Mouse (Mus musculus) liver, embryonic 12.5 days (tissue): ENCODE results near the gene Fam189b. TPM values are rescaled to one million over a fixed set of nuclear protein-coding genes. Genes with fewer than 3 reads are reported as not detected.

Experiments used
- ATAC-seq: fragments of 200-750 bp; cut with Nextera tagmentation; 2 replicates; pipeline ENCODE4 v1.8.0; 2017; ENCODE audit warnings: moderate number of reproducible peaks, mild to moderate bottlenecking, moderate library complexity
- H3K27ac ChIP-seq: fragments of 300-500 bp; sonication (generic); 2 replicates; pipeline ENCODE4 v1.5.1; 2016; ENCODE audit warnings: mild to moderate bottlenecking
- H3K27me3 ChIP-seq: fragments of 300-500 bp; sonication (generic); replicated peaks from 2 replicates; pipeline ENCODE4 v1.6.1; 2016; ENCODE audit warnings: mild to moderate bottlenecking, moderate library complexity
- H3K36me3 ChIP-seq: fragments of 300-500 bp; sonication (generic); 2 replicates; pipeline ENCODE4 v1.6.1; 2016; ENCODE audit warnings: mild to moderate bottlenecking, moderate library complexity
- H3K4me1 ChIP-seq: fragments of 300-500 bp; sonication (generic); 2 replicates; pipeline ENCODE4 v1.6.1; 2016
- H3K4me2 ChIP-seq: fragments of 300-500 bp; sonication (generic); 2 replicates; pipeline ENCODE4 v1.6.1; 2016; ENCODE audit warnings: mild to moderate bottlenecking, moderate library complexity
- H3K4me3 ChIP-seq: fragments of 300-500 bp; sonication (generic); 2 replicates; pipeline ENCODE4 v1.5.1; 2016; ENCODE audit warnings: mild to moderate bottlenecking, moderate library complexity
- H3K9ac ChIP-seq: fragments of 300-500 bp; sonication (generic); 2 replicates; pipeline ENCODE4 v1.6.1; 2016; ENCODE audit warnings: mild to moderate bottlenecking, moderate library complexity
- H3K9me3 ChIP-seq: fragments of 300-500 bp; sonication (generic); replicated peaks from 2 replicates; pipeline ENCODE4 v1.6.1; 2016; ENCODE audit warnings: mild to moderate bottlenecking, moderate library complexity
- WGBS: fragments of 180-500 bp; shearing (Covaris S2); methylation state at CpG from one replicate; pipeline ENCODE4 v1.1.7; 2016; ENCODE audit not compliant: insufficient replicate concordance; 5-methylcytosine and 5-hydroxymethylcytosine counted together
- polyA plus RNA-seq: library from polyadenylated mRNA; unstranded; fragments of >200 nt; fragmentation: Nextera tagmentation; extraction: Ambion mirVana; gene quantifications from 2 replicates; pipeline ENCODE4 v1.2.1, GENCODE M21; 2016

Gene Fam189b
- polyA plus RNA-seq, 1 experiment from 2014 or later = 6.6 TPM

GRCm38 (mm10) chr3:89175544-89175943 lies 7.4 kb upstream of the Fam189b start:
- Histone ChIP-seq H3K9ac (no peak overlapping the region), H3K4me2 (no peak overlapping the region), H3K27ac (no peak overlapping the region), H3K36me3 (peaks cover 82% of the 10 kb centered on the region), H3K27me3 (no peaks in the 10 kb centered on the region), H3K4me1 (peaks cover 24% of the 10 kb centered on the region), H3K4me3 (no peak overlapping the region), H3K9me3 (no peaks in the 10 kb centered on the region)
- ATAC-seq = no peak
- WGBS = 85% methylated on average over 10 of the region's 10 CpGs

- Histone ChIP-seq H3K4me3 (no peak overlapping the region), H3K4me1 (peaks cover 24% of the 10 kb centered on the region), H3K36me3 (peaks cover 82% of the 10 kb centered on the region), H3K27ac (peak overlapping the region; percentile 30; the same call in 1 of the 2 replicates), H3K9me3 (no peaks in the 10 kb centered on the region), H3K27me3 (no peaks in the 10 kb centered on the region), H3K4me2 (peak overlapping the region; percentile 89), H3K9ac (peak overlapping the region; percentile 0; the same call in 1 of the 2 replicates)
- WGBS = 84% methylated on average over 7 of the region's 7 CpGs
- no peak for ATAC-seq
These were observed 6.5 kb upstream of the Fam189b start for GRCm38 (mm10) chr3:89176421-89176820.

GRCm38 (mm10) chr3:89177242-89178106 lies 5.5 kb upstream of the Fam189b start, which contains the start of gene Scamp3:
Scamp3 (plus strand) TSS chr3:89177473.
- peak within 1 kb of the TSS; percentile 82 for H3K4me3 ChIP-seq
- H3K27me3 ChIP-seq = no peaks in the 10 kb centered on the region
- H3K4me2 ChIP-seq = peak within 1 kb of the TSS; percentile 89
- H3K9ac ChIP-seq = peak within 1 kb of the TSS; percentile 84
- peak; percentile 92 for ATAC-seq
- under 1% methylated on average over 43 of the region's 43 CpGs for WGBS
- peak within 1 kb of the TSS; percentile 80 for H3K27ac ChIP-seq
- H3K36me3 ChIP-seq = peaks cover 82% of the 10 kb centered on the region
- H3K4me1 ChIP-seq = peaks cover 31% of the 10 kb centered on the region
- no peaks in the 10 kb centered on the region for H3K9me3 ChIP-seq

DNA sequence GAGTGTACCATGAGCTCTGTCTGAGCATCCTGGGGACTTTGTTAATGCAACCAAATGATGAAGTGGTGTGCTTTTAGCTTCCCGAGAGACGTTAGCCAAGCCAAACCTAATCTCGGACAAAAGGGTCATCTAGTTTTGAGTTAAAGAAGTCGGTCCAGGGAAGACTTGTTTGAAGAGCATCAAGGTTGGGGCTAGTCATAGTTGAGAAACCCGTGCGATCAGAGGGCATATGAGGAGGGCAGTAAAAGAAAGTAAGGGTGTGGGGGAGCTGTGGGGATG lies 4.9 kb upstream of the Fam189b start:
- ATAC-seq = no peak
- peaks cover 37% of the 10 kb centered on the region for H3K4me1 ChIP-seq
- H3K9ac ChIP-seq = peak overlapping the region; percentile 84
- H3K27me3 ChIP-seq = no peaks in the 10 kb centered on the region
- peak overlapping the region; percentile 82 for H3K4me3 ChIP-seq
- peak overlapping the region; percentile 89 for H3K4me2 ChIP-seq
- no peaks in the 10 kb centered on the region for H3K9me3 ChIP-seq
- H3K36me3 ChIP-seq = peaks cover 78% of the 10 kb centered on the region
- peak overlapping the region; percentile 80 for H3K27ac ChIP-seq
- WGBS = 6% methylated on average over 6 of the region's 6 CpGs

GRCm38 (mm10) chr3:89179056-89179455 lies 3.9 kb upstream of the Fam189b start:
- Histone ChIP-seq H3K9ac (peak overlapping the region; percentile 84), H3K4me3 (peak overlapping the region; percentile 82), H3K4me1 (peaks cover 47% of the 10 kb centered on the region), H3K9me3 (no peaks in the 10 kb centered on the region), H3K36me3 (peaks cover 68% of the 10 kb centered on the region), H3K27me3 (no peaks in the 10 kb centered on the region), H3K27ac (0 out of 2 replicates have a peak overlapping the region, but pooled peaks have one; percentile 27), H3K4me2 (peak overlapping the region; percentile 89)
- 79% methylated on average over 11 of the region's 11 CpGs for WGBS
- ATAC-seq = no peak

DNA sequence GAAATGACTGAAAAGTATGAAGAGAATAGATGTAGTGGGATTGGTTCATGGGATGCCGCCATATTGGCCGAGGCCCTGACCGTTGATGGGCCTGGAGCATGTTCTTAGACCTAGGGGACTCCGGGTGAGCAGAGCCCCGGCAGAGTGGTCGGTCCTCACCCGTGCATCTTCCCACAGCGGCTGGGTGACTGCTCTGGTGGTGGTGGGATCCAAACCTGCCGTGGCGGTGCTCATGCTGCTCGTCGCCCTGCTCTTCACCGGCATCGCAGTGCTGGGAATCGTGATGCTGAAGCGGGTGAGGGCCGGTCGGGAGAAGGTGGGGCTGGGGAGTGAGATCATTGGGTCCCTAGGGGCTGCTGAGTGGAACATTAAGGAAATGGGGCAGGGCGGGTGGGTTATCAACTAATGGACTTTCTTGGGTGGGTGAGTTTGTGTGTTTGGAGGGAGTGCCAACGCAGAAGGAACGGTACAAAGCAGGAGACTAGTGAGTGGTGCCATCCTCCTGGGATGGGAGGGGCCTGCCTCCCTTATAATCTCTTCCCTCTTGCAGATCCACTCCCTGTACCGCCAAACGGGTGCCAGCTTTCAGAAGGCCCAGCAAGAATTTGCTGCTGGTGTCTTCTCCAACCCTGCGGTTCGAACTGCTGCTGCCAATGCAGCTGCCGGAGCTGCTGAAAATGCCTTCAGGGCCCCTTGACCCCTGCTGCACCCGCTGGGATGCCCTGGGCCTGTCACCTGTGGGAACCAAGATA lies 1.0 kb upstream of the Fam189b start:
- H3K9me3 ChIP-seq = no peaks in the 10 kb centered on the region
- no peak for ATAC-seq
- H3K27me3 ChIP-seq = no peaks in the 10 kb centered on the region
- H3K9ac ChIP-seq = peak overlapping the region; percentile 27; the same call in 1 of the 2 replicates
- H3K27ac ChIP-seq = peak overlapping the region; percentile 50
- peaks cover 59% of the 10 kb centered on the region for H3K4me1 ChIP-seq
- H3K4me2 ChIP-seq = no peak overlapping the region
- peaks cover 41% of the 10 kb centered on the region for H3K36me3 ChIP-seq
- WGBS = 86% methylated on average over 27 of the region's 27 CpGs
- no peak overlapping the region for H3K4me3 ChIP-seq

DNA sequence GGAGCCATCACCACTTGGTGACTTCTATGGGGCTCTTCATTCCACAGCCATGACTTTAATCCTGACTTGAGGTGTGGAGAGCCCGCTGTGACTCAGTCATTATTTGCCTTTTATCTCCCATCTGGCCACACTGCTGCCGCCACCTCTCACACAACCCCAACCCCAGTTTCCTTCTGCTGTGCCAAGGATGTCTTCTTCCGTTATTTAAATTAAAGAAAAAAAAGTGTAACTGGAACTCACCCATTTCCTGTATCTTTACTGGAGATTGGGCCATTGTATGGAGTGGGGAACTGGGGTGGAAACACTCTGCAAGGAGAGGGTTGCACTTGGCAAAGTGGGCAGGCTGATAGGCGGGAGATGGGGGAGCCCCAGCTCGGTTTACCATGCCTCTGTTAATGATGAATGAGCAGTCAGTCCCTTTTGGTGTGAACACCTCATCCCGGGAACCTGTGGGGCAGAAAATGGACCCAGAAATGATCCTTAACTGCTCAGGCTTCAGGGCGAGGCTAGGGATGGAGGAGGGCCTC lies 349 bp upstream of the Fam189b start:
- peak overlapping the region; percentile 63 for H3K4me3 ChIP-seq
- H3K4me2 ChIP-seq = peak overlapping the region; percentile 88
- peak; percentile 5; the same call in 1 of the 2 replicates for ATAC-seq
- peaks cover 65% of the 10 kb centered on the region for H3K4me1 ChIP-seq
- H3K27ac ChIP-seq = peak overlapping the region; percentile 50; the same call in 1 of the 2 replicates
- H3K9me3 ChIP-seq = no peaks in the 10 kb centered on the region
- WGBS = 38% methylated on average over 7 of the region's 7 CpGs
- H3K36me3 ChIP-seq = peaks cover 41% of the 10 kb centered on the region
- H3K9ac ChIP-seq = peak overlapping the region; percentile 27
- no peaks in the 10 kb centered on the region for H3K27me3 ChIP-seq

DNA sequence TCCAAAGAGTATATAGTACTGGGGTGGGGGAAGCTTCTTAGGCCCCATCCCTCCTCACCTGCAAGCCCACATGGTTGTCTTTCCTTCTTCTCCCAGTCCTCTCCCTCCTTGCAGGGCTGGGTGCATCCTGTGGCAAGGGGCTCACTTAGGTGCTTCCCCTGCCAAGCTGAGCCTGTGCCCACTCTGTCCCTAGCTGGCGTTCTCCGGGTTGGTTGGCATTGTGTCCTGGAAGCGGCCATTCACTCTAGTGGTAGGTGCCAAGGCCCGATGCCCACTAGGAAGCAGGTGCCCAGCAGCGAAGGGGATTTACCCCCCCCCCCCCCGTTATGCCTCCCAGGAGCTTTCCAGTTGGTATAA lies 994 bp downstream of the Fam189b start:
- H3K27ac ChIP-seq = no peak overlapping the region
- no peaks in the 10 kb centered on the region for H3K9me3 ChIP-seq
- peak overlapping the region; percentile 88 for H3K4me2 ChIP-seq
- 0 out of 2 replicates have a peak, but pooled peaks cover 10% of the 10 kb centered on the region for H3K27me3 ChIP-seq
- peaks cover 66% of the 10 kb centered on the region for H3K4me1 ChIP-seq
- WGBS = 82% methylated on average over 6 of the region's 6 CpGs
- no peak for ATAC-seq
- H3K36me3 ChIP-seq = peaks cover 47% of the 10 kb centered on the region
- peak overlapping the region; percentile 69; the same call in 1 of the 2 replicates for H3K9ac ChIP-seq
- H3K4me3 ChIP-seq = peak overlapping the region; percentile 63

DNA sequence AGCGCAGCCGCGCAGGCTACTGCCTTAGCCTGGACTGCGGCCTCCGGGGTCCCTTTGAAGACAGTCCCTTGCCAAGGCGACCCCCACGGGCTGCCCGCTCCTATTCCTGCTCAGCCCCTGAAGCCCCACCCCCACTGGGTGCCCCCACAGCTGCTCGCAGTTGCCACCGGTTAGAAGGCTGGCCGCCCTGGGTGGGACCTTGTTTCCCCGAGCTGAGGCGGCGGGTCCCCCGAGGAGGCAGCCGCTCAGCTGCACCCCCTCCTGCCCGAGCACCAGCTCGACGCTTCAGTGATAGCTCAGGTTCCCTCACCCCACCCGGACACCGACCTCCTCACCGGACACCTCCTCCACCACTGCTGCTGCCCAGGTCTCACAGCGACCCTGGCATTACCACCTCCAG lies 4.3 kb downstream of the Fam189b start:
- no peak overlapping the region for H3K27ac ChIP-seq

DNA sequence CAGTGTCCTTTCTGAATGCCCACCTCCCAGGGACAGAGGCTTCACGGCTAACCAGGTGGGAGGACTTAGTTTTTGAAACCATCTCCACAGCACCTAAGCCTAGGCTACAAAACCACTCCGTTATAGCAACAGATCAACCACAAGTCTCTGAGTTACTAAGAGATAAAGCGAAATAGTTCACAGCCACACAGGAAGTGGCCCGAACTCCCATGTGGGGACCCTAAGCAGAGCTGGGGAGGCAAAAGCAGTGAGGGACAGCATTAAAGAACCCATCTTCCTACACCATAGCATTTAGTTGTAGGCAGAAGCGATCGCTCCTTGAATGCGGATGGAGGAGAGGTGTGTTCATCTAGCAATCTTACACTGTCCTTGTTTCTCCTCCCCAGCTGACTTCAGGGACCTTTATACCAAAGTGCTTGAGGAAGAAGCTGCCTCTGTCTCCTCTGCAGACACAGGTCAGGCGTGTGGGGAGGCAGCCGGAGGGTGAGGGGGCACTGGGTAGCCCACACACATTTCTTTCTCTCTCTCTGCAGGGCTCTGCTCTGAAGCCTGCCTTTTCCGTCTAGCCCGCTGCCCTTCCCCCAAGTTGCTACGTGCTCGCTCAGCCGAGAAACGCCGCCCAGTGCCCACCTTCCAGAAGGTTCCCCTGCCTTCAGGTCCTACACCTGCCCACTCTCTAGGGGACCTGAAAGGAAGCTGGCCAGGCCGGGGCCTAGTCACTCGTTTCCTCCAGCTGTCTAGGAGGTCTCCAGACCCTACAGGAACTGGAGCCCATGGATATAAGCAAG lies 4.9 kb downstream of the Fam189b start:
- Histone ChIP-seq H3K27me3 (peaks cover 10% of the 10 kb centered on the region; the same call in 1 of the 2 replicates), H3K27ac (no peak overlapping the region), H3K4me2 (no peak overlapping the region), H3K9ac (no peak overlapping the region), H3K4me1 (peaks cover 57% of the 10 kb centered on the region), H3K9me3 (no peaks in the 10 kb centered on the region), H3K36me3 (peaks cover 9% of the 10 kb centered on the region), H3K4me3 (no peak overlapping the region)
- WGBS = 55% methylated on average over 18 of the region's 18 CpGs
- ATAC-seq = no peak

More for the DNA sequence above, 4.3 kb downstream of the Fam189b start:
- Histone ChIP-seq H3K4me2 (no peak overlapping the region; the same call in 1 of the 2 replicates), H3K9me3 (no peaks in the 10 kb centered on the region), H3K4me1 (peaks cover 64% of the 10 kb centered on the region), H3K27me3 (peaks cover 10% of the 10 kb centered on the region; the same call in 1 of the 2 replicates), H3K9ac (no peak overlapping the region), H3K36me3 (peaks cover 14% of the 10 kb centered on the region), H3K4me3 (no peak overlapping the region)
- no peak for ATAC-seq
- 52% methylated on average over 23 of the region's 23 CpGs for WGBS

GRCm38 (mm10) chr3:89188478-89188875 lies 5.5 kb downstream of the Fam189b start:
- H3K4me2 ChIP-seq = no peak overlapping the region
- no peak for ATAC-seq
- no peak overlapping the region for H3K9ac ChIP-seq
- no peaks in the 10 kb centered on the region for H3K9me3 ChIP-seq
- H3K27ac ChIP-seq = no peak overlapping the region
- H3K27me3 ChIP-seq = peaks cover 10% of the 10 kb centered on the region; the same call in 1 of the 2 replicates
- peaks cover 51% of the 10 kb centered on the region for H3K4me1 ChIP-seq
- WGBS = 69% methylated on average over 12 of the region's 12 CpGs
- peaks cover 9% of the 10 kb centered on the region for H3K36me3 ChIP-seq
- no peak overlapping the region for H3K4me3 ChIP-seq
